Mouse (Mus musculus) granulocyte monocyte progenitor cell, adult 5-6 weeks (primary cell): ENCODE measurements around the gene Dner. TPM values are rescaled to one million over a fixed set of nuclear protein-coding genes. Genes with fewer than 3 reads are reported as not detected.
A peak's percentile ranks its signal among the peaks of the same experiment; 100 is the strongest.

Source experiments
- ATAC-seq: replicated peaks from 2 replicates; pipeline ENCODE4 v1.8.0; 2016; ENCODE audit warnings: mild to moderate bottlenecking, moderate TSS enrichment, inconsistent platforms; ENCODE audit not compliant: poor library complexity, severe bottlenecking
- total RNA-seq, 2 experiments: library from RNA; stranded (forward) in 1 of 2; stranded (reverse) in 1 of 2; fragments of 200-712, 200-1000 nt in 1 of 2; fragments of >200 nt in 1 of 2; fragmentation: Nextera tagmentation in 1 of 2; gene quantifications; 2 replicates each; pipeline ENCODE4 v1.2.3; 2014 to 2017

Gene Dner
- total RNA-seq, 2 experiments from 2014 or later, result not detected

GRCm38 (mm10) chr1:84408873-84409272 is 287.1 kb downstream of the Dner start:
- ATAC-seq, result no peak

DNA sequence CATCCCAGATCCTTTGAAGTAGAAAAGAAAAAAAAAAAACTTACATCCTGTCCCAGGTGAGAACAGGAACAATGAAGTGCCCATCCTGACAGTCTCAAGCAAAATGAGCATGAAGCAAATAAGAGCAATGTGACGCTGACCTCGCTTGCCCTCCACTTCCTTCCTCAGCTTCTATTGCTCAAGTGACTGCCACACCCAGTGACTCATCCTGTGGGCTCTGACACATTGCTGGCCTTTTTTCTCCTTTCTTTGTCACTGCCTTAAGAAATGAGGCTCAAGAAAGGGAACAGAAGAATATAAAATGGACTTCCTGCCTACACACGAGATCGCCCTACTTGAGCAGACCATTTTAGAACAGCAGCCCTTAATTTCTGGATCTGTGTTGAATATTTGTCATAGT is 289.1 kb downstream of the Dner start:
- ATAC-seq, result peak; percentile 99

DNA sequence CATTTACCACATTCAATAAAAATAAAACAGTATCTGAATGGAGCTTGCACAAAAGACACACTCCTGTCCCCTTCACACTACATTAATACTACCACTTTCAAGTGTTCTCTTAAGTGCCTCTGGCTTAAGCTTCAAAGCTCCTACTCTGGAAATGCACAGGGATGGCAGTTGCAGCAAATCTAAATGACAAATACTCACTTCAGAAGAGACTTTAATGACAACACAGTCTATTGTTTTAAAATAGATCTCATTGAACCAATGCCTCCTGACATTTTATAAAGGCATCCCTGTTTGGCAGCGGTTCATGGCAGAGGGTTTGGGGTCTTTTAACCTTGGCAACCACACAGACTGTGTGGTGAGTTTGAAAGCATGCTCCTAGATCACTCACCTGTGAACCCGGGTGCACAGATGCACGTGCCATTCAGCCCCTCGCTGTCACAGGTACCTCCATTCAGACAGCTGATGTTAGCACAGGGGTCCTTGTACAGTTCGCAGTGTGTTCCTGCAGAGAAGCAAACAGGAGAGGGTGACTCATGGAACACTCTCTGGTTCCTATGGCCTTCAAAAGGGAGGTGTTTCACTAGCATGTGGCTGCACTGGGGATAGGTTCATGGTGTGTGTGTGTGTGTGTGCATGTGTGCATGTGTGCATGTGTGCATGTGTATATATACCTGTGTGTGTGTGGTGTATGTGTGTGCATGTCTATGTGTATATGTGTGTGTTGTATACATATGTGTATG is 290.3 kb downstream of the Dner start:
- ATAC-seq, result no peak

DNA sequence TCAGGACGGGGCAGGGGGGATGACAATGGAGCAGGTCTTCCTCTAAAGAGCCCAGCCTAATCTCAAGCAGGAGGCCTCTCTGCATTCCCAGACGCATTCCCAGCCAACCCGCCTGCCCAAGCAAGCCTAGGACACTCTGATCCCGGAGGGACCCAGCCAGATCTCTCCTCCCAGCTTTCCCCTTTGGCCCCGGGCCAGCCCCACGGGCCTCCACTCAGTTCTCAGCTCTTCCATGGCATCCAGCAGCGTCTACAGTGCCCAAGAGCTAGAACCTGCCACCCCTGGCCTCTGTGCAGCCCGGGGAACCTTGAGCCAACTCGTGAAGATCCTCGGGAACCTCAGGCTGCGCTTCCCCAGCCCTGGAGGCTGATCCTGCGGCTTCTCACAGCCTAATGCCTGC is 291.1 kb downstream of the Dner start:
- no peak for ATAC-seq

- no peak for ATAC-seq
Observed at GRCm38 (mm10) chr1:84402154-84402553, 293.9 kb downstream of the Dner start.

DNA sequence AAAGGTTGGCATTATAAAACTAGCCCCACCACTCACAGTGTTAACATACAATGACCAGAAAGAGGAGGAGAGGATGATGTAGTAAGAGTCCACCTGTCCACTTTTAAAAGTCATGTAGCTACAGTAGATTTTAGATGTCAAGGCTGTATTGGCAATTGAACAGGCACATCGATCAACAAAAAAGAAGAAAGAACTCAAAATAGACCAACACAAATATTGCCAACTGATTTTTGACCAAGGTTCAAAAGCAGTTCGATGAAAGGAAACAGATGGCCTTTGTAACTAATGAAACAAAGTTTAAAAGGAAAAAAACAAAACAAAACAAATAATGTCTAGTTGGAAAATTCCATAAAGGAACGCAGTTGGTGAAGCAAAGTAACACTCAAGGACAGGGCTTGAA is 296.4 kb downstream of the Dner start:
- ATAC-seq, result no peak

DNA sequence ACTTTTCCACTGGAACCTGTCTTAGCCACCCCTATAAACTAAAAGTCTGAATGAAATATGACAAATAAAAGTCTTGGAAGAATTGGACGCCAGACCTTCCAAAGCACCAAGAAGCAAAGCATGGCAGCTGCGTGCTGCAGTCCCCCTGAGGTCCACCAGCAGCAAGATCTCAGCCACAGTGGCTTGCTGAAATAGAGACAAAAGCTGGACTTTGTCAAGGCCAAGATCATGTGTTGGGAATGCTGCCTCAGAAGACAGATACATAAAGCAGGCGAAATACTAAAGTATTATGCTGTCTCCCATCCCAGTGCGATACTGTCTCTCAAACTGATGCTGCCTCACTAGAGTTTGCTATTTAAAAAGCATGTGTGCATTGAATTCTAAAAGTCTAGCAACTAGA is 296.9 kb downstream of the Dner start:
- ATAC-seq, result no peak

DNA sequence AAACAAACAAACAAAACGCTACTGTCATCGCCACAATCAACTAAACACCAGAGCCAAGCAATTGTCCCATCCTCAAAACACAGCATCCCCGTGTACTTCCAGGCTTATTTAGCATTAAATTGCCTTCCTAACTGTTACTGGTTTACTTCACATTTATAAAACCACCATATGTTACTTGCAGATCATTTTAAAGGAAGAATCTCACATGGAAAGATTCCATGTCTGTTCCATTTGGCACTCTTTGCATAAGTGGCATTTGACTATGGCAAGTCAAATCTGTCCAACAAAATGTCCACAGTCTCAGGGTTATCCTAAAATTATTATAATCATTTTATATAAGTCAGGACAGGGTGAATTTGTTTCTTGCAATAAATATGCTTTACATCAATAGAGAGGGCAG is 299.2 kb downstream of the Dner start:
- ATAC-seq, result no peak

DNA sequence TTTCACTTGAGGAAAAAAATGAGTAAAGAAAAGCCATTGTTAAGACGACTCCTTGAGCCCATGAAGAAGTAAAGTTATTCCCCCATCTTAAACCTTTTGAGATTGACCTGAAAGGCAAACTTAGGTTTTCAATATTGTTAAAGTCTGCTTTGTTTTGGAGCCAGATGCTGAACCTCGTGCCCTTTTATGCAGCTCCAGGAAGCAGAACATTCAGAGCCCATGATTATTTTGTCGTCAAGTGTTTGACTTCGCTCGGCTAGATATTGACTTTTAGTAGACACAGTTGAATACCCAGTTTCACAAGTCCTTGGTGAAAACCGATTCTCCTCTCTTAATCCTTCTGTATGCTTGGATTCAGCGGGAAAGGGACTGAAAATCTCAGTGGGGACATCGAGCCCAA is 300.1 kb downstream of the Dner start:
- ATAC-seq, result no peak

DNA sequence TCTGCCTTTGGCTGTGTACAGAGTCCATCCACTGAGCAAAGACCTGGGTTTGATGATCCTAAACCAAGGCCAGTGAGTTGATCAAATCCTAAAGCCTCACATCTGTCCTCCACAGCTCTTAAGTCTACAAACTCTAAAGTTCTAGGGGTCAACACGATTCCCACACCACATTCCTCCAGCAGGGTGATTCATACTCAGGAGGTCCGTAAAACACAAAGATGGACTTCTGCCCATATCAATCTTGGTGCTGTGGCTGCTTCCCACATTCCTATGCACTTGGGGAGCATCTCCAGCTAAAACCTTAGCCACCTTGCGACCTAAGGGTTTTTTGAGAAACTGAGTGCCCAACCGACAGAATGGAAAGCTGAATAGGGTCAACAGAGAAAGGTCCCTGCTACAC is 305.1 kb downstream of the Dner start:
- no peak for ATAC-seq

DNA sequence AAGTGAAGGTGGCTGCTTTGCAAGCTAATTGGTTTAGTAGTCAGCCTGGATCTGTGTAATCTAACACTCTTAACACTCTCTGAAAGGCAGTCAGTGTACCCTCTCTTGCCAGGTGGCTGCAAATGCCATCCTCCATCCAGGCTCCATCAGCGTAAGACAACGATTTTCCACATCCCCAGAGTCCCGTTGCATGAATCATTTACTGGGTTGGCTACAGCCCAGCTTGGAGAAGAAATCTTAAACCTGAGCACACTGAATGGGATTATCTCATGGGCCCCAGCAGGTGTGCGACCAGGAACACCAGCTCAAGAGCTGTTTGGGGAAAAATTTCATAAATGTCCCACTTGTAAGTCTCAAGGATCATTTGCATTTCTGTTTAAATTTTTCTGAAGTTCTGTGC is 308.4 kb downstream of the Dner start:
- ATAC-seq, result no peak

DNA sequence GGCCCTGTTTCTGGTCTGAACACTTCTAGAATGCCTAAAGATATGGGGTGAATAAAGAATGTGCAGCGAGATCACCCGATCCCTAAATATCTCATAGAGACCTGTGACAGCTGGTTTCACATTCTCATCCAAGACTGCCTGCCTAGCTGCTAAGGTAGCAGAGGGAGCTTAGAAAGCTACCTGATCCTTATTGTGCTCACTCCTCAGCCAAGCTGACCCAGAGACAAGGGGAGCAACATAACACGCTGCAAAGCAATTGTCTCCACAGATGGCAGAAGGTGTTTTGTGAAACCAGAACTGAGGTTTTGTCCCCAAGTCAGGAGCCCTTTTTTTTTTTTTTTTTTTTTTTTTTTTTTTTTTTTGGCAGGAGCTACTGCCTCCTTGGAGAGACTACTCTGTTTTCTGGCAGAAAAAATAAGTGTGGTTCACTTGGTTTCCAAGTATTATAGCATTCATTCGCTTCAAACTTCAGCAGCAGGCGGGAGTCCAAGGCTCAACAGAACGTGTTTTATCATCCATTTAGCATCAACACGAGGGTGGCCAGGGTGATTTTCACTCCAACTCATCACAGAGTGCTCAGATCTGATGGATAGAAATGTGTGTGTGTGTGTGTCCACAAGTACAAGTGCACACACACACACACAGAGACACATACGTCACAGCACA is 309.4 kb downstream of the Dner start:
- no peak for ATAC-seq

DNA sequence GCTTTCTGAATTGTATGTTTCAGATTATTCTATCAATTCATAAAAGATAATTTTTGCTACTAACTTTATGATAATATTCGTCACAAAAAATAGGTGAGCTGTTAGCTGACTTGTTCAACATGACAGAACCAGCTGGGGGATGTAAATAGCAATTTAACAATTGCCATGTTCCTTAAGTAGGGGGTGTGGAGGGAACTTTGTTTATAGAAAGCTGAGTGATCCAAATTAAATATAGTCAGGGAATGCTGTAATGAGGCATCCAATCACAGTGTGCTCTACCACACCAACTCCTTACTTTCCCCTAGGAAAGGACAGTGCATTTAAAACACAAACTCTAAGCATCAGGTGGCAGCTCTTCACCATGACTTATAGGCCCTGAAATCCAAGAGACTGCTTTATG is 313.3 kb downstream of the Dner start:
- no peak for ATAC-seq

GRCm38 (mm10) chr1:84382064-84382463 is 314.0 kb downstream of the Dner start:
- ATAC-seq, result no peak

- no peak for ATAC-seq
Observed at GRCm38 (mm10) chr1:84380895-84381294, 315.1 kb downstream of the Dner start.

DNA sequence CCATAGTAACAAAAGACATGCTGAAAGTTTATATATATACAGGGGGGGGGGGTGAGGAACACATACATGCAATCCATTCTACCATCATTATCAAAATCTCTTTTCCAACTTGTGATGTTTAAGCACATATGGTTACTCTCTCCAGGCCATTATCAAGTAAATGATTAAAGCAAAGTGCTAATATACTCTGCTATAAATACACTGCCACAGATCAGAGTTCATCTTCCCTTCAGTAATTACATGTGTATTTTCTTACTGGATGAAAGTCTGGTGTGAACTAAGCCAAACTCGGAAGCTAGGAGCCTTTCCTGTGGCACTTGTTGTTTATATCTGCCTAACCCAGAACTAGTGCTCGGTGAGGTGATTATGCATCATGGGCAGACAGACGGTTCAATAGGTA is 328.3 kb downstream of the Dner start:
- ATAC-seq, result no peak

- no peak for ATAC-seq
Observed at GRCm38 (mm10) chr1:84366553-84366952, 329.5 kb downstream of the Dner start.

DNA sequence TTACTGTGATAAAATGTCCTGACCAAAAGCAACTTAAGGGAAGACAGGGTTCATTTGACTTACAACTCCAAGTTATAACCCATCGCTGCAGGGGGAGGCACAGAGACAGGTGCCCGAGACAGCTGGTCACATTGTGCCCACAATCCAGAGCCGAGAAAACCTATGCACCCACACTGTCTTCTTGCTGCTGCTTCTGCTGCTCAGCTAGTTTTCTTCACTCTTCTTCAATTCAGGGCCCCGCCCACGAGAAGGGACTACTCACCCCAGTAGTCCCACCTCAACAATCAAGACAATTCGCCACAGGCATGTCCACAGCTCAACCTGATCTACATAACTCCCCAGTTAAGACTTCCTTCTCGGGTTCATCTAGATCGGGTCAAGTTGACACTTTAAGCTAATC is 332.1 kb downstream of the Dner start, which contains the start of gene Pid1:
Gene Pid1 (minus strand): TSS at position 214 of the 400 bp plus-strand sequence.
- no peak for ATAC-seq

DNA sequence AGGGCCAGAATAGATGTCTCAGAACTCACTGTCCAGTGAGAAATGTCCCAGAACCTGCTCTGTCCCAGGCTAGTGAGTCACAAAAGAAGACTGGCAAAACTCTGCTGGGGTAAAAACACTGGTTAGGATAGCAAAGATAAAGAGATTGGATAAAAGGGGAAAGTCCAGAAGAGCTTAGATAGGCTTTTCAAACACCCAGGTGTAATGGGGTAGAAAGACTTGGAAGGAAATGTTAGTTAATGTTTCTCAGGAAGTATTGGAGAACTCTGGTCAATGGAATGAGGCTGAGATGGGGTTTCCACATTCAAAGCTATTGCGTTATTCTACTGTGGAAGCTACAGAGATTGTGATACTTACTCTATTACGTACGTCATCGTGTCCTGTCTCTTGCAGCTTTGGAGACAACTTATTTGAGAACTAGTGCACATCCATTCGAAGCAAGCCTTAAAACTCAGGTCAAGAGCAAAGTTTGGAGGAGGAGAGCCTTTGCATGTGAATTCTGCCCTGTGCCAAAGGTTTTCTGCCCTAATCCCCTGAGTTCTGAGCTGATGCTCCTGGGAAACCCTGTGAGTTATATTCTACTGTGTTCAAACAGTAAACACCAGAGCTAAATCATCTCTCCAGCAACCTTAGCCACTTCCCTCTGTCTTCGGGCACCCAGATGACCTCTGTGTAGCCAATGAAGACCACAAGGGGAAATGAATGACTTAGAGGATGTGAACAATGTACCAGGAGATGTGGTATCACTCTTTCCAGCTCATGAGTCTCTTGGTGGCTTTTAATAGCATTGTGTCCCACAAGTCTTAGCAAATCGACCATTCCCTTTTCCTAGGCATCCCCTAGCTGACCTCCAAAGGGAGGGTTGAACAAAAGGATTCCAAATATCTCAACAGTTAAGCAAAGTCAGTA is 333.1 kb downstream of the Dner start:
- peak; percentile 64 for ATAC-seq

- 0 out of 2 replicates have a peak, but pooled peaks have one; percentile 31 for ATAC-seq
Observed at GRCm38 (mm10) chr1:84362209-84362608, 333.8 kb downstream of the Dner start.

GRCm38 (mm10) chr1:84361389-84361788 is 334.6 kb downstream of the Dner start:
- ATAC-seq, result no peak
